ENCODE assay signal across 8 mouse cellular contexts in the genomic region with DNA sequence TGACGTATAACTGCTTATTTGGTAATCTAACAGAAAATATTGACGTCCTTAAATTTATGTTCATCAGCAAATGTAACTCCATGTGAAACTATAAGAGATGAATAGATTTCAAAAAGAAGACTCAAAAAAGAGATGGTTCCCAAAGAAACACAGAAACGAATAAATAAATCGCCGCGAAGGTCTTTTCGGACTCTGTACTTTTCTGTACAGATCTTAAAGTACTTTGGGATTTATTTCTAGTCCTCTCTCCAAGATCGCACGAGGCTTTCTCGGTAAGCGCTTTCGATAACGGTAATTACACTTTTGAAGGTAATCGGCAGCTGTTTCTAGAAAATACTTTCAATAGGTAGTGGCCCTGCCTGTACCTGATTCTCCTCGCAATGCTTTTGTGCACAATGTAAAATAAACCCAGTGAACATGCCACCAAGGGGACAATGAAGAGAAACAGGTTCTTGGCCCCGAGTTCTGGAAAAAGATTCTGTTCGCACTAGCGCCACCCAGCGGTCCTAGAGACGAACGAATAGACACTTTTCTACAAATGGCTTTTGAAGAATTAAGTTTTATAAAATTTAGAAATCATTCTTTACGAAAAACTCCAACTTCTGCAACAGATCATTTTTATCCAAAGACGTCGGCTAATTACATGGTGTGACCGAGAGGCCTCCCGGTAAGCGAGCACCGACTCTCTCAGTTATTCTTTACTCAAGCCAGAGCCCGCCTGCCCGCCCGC. TPM values are rescaled to one million over a fixed set of nuclear protein-coding genes. Genes with fewer than 3 reads are reported as not detected.
DNase-seq lines count a peak whose midpoint lies in the region; ATAC-seq lines count a peak whose summit lies in the region.

No protein-coding gene starts in this region.

- peak overlapping the region; percentile 71 for H3K9ac ChIP-seq in heart, embryonic 13.5 days

- H3K4me2 ChIP-seq in heart, embryonic 13.5 days = peak overlapping the region; percentile 92

- no peaks in the 10 kb centered on the region for H3K9me3 ChIP-seq in heart, embryonic 13.5 days

- H3K36me3 ChIP-seq in heart, embryonic 13.5 days = no peaks in the 10 kb centered on the region

- DNase-seq in cerebellum, postnatal 10 days = peak; percentile 69 to 75
- peak; percentile 58 to 66 for DNase-seq in urinary bladder, postnatal 36 days (ENCODE audit: low spot score in 2 of 2)
- no peak for DNase-seq in urinary bladder, adult 18-20 months (ENCODE audit: low spot score in 2 of 2)
- DNase-seq in kidney, postnatal 25 days = peak; percentile 61 to 79

- no peak overlapping the region for H3K27ac ChIP-seq in heart, embryonic 13.5 days (replicated peaks)

- H3K27me3 ChIP-seq in heart, embryonic 13.5 days (replicated peaks) = peaks cover 96% of the 10 kb centered on the region

- H3K4me1 ChIP-seq in heart, embryonic 13.5 days = peaks cover 41% of the 10 kb centered on the region

- 3% methylated on average over 31 of the region's 31 CpGs for WGBS in heart, embryonic 13.5 days

- ATAC-seq in cerebellum, adult (ENCODE audit: insufficient number of reproducible peaks, low FRiP score, low TSS enrichment) = no peak
- ATAC-seq in heart, embryonic 13.5 days (ENCODE audit: extremely low read depth, insufficient number of reproducible peaks, low FRiP score, low TSS enrichment) = no peak
- 0 out of 2 replicates have a peak, but pooled peaks have one; percentile 23 for ATAC-seq in megakaryocyte progenitor cell, adult 5-6 weeks (replicated peaks; ENCODE audit: poor library complexity)
- ATAC-seq in inflammation-experienced regulatory T-cells, adult 6 months = no peak

- H3K4me3 ChIP-seq in heart, embryonic 13.5 days = peak overlapping the region; percentile 63

RNA-seq across cellular contexts. Expression of a gene that starts 1.9 kb away (rescaled TPM):
- 0.32 and 0.33 TPM in 2 replicates for polyA plus RNA-seq in heart, embryonic 13.5 days (2015; fragmentation: Nextera tagmentation; extraction: Ambion mirVana)
- 0.47 TPM in 1 of 2 replicates, not detected in the other for total RNA-seq in megakaryocyte progenitor cell, adult 5-6 weeks (2015)
- total RNA-seq in megakaryocyte progenitor cell, adult 5-6 weeks (2017) = not detected in 2 replicates
- polyA plus RNA-seq in inflammation-experienced regulatory T-cells, adult 6 months (2017; shearing (Covaris generic)) = not detected

RNA-seq across cellular contexts. Expression of a gene that starts 19.1 kb away (rescaled TPM):
- 0.31 and 0.60 TPM in 2 replicates for polyA plus RNA-seq in heart, embryonic 13.5 days (2015; fragmentation: Nextera tagmentation; extraction: Ambion mirVana)
- not detected in 2 replicates for total RNA-seq in megakaryocyte progenitor cell, adult 5-6 weeks (2015)
- total RNA-seq in megakaryocyte progenitor cell, adult 5-6 weeks (2017) = not detected in 2 replicates
- polyA plus RNA-seq in inflammation-experienced regulatory T-cells, adult 6 months (2017; shearing (Covaris generic)) = not detected

Comparison
In these comparisons a context has a peak if more than half of its experiments do, and no peak if none do; other contexts are left out.
1. DNase-seq: peak in cerebellum, postnatal 10 days (2 of 2), urinary bladder, postnatal 36 days (2 of 2) and kidney, postnatal 25 days (2 of 2); none in urinary bladder, adult 18-20 months (0 of 2).